Mouse (Mus musculus) yolk sac, embryonic 10.5 days (tissue): ENCODE data around the gene Lrba.

Source experiments
- DNase-seq: peaks from one replicate; pipeline ENCODE4 v3.0.0-alpha.2; 2017; ENCODE audit warnings: low spot score

Lrba gene

GRCm38 (mm10) chr3:86687571-86688209 lies 463.2 kb downstream of the Lrba start:
- DNase-seq, result peak; percentile 33

- DNase-seq, result no peak
Measured at GRCm38 (mm10) chr3:86688438-86688837, 464.0 kb downstream of the Lrba start.

- DNase-seq, result peak; percentile 2
Measured at GRCm38 (mm10) chr3:86689305-86689704, 464.8 kb downstream of the Lrba start.

GRCm38 (mm10) chr3:86692779-86693178 lies 468.3 kb downstream of the Lrba start:
- DNase-seq, result no peak

- DNase-seq, result no peak
Measured at GRCm38 (mm10) chr3:86693553-86693952, 469.1 kb downstream of the Lrba start.

DNA sequence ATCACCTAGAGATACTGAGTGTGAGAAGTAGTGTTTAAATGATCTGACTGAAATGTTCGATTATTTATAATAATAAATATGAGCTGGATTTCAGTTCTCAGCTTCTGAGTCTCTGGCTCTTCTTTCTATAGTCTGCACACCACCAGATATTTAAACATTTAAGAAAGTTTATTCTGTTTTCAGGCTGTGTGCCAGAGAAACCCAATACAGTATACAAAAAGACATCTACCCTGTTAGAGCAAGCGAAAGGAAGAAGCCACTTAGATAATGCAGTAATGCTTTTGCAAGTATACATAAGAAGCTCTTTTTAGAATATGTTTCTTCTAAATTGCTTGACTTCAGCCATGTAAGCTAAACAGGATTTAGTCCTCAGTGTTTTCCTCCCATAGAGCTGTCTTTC lies 474.5 kb downstream of the Lrba start:
- DNase-seq, result no peak

DNA sequence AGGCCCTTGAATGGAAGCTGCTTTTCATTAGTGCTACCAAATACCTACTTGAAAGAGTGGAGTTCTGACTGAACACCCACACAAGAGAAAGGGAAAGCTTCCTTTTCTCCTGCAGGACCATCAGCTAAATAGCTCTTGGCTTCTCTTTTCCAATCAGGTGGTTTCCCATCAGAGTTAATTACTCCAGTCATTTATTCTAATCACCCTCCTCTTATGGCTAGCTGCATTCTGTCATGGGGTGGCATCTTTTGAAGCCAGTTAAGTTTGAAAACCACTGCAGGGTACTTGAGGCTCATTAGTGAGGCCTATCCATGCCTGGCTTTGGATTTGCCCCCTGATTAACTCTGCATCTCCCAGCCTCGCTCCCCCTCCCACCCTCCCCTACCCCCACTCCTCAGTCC lies 476.7 kb downstream of the Lrba start:
- no peak for DNase-seq

DNA sequence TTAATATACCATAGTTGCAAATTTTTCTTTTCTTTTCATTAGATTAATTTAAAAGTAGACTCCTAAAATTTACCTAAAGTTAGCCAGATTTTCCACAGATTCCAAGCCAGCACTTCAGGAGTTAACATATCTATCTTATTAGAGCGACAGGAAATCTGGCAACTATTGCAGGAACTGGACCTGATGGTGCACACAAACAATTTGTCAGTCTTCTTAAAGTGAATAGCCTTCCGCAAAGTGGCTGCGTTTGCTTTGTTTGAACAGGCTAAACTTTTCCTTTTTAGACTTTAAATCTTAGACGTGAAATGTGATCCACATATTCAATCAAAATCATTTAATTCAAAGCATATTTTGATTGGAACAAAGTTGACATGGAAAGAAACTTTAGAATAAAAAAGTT lies 485.0 kb downstream of the Lrba start:
- no peak for DNase-seq

DNA sequence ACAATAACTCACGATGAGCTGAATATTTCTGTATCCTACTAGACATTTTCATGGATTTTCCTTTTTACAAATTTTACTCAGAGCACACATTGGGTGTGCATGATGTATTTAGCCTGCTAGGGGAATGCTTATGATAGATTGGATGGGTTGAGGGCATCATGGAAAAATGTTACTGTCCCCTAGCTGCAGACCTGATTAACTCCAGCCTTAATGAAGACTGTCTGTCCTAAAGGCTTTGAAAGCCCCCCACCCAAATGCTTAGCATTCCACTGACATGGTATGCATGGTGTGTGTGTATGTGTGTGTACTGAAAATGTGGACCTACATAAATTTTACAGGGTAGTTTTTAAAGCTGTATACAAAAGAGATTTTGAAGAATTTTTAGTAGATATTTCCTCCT lies 487.1 kb downstream of the Lrba start:
- no peak for DNase-seq

- DNase-seq, result no peak
Measured at GRCm38 (mm10) chr3:86712758-86713157, 488.3 kb downstream of the Lrba start.

GRCm38 (mm10) chr3:86714446-86714845 lies 490.0 kb downstream of the Lrba start:
- DNase-seq, result no peak

DNA sequence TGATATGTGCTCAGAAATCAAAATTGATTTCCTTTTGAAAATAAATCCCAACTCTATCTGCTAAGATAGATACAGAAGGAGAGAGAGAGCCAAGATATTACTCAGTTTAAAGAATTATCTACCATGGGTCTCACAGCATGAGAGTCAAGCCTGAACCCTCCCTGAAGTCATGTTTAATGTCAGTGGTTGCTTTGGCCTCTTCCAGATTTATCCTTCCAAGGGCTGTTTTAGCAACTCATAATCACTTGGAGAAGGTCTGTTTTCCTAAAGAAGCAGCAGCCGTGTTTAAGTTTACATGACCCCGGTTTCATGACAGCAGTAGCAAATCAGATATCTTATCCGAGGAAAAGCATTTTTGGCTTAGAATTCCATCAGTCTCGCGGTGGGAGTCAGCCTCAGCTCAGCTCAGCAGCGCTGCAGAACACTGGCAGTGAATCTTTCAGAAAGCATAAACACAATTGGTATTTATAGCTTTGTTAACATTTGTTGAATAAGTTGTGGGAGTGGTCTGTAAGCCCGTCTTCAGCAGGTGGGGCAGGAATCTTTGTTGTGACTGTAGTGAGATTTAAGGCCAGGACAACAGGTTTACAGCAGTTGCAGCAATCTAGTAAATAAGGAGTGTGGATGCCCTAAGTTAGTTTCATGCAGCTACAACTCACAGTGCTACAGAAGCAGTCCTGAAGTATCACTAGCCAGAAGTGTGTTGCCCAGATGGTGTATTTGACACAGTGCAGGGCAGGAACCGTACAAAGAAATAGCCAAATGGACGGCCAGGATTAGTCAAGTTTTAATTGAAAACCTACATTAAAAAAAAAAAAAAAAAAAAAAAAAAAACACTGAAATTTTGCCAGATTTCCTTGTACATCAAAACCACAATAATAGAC lies 499.2 kb downstream of the Lrba start:
- DNase-seq, result peak; percentile 67

DNA sequence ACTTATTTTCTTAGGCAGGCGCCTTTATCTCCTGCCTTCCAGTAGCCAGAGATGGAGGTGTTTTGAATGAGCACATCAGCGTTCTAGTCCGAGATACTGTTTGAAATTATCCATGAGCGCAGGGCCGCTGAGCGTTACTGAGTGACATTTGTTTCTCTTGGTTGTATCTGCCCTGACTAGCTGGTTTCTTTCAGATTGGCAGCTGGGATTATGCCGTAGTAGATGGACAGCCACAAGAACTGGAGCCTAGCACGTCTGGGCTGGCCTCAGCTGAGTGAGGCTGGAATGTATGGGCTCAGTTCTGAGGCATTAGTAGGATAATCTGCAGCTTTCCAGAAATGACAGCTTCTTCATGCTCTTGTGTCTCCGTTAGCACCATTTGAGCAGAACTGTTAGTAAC lies 500.6 kb downstream of the Lrba start:
- peak; percentile 68 for DNase-seq

GRCm38 (mm10) chr3:86738831-86739230 lies 514.4 kb downstream of the Lrba start:
- no peak for DNase-seq

DNA sequence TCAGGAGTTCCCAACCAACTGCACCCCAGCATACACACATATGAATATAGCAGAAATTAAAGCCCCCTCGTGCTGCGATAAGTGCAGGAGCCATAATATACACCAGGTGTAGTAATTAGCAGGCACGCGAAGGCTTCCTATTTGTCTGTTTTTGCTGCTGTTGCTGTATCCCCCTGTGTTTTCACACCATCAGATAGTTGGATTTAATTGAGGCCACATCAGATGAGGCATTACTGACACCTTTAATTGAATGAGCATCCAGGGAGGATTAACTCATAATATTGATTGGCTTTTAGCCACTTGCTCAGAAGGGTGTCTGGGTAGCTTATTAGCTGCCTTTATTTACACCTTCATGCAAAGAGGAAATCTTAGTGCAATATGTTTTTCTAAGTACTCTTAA lies 515.3 kb downstream of the Lrba start:
- no peak for DNase-seq

- no peak for DNase-seq
Measured at GRCm38 (mm10) chr3:86745348-86745747, 520.9 kb downstream of the Lrba start.

GRCm38 (mm10) chr3:86745769-86746512 lies 521.5 kb downstream of the Lrba start:
- no peak for DNase-seq

GRCm38 (mm10) chr3:86750652-86751051 lies 526.2 kb downstream of the Lrba start:
- DNase-seq, result no peak

- DNase-seq, result no peak
Measured at GRCm38 (mm10) chr3:86754178-86754577, 529.7 kb downstream of the Lrba start.

DNA sequence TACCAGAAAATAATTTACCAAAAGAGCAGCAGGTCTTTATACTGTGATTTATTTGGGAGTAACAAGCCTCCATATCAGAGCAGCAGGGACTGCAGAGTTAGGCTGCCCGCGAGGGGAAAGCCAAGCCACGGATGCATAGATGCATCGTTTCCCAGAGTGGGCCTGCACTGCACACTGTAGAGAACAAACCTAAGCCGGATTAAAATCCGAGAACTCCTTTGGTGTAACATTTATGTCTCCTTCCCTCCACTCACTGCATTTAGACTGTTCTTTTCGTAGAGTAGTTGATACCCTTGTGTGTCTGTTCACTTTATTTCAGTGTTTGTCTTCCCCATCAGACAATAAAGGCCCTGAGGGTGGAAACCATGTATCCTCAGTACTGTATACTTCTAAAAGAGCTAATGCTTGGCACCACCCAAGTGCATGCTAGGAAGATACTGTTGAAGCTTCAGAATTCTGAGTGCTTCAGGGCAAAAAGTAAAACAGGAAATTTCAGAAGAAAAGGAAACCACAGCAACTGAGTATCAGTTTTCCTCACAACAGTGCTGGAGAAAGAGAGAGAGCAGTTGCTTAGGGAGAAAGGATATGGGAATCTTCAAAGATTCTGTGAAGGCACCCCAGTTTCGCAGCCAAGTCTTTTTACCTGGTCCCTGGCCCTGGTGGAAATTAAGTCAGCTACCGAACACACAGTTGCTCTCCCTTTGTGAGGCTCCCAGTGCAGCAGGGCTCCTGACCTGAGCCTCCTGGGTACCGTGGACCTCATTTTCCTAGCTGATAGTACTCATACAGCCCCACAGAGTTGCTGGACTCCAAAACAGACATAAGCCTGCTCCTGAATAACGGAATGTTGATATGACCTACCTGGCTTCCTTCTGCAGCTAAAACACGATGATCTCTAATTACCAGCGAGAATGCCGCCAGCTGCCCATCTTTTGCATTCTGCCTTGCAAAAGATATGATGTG lies 530.4 kb downstream of the Lrba start:
- no peak for DNase-seq

DNA sequence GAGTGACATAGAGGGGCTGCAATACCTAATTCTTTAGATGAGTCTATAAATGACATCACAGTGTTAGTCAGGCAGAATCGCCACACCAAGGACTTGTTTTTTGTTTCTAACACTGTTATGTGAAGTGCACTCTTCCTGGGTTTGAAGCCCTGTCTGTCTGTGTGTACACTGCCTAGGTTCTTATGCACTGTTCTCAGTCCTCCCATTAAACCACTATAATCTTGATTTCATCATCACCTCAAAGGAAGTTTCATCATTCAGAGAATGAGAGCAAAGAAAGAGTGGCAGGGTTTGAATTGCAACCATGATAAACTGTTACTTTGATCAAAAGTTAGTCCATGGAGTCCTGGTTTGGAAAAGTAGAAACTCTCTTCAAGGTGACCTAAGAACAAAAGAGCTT lies 532.1 kb downstream of the Lrba start:
- DNase-seq, result no peak

DNA sequence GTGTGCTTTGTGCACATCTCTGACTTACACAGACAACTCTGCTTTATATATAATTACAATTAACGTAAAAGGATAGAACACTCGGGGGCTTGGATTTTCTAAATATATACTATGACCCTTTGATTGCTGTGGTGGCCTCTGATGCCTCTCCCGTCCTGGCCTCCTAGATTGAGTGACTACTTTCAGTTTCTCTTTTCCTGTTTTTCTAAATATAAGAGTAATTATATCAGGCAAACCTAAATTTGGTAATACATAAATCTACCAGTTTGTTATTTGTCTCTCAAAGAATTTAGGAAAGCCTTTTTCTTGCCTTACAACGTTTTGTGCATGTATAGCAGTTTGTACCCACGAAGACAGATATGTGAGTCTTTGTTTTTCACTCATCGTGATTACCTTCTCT lies 534.2 kb downstream of the Lrba start:
- no peak for DNase-seq
